Mouse (Mus musculus) spleen, embryonic (tissue): ENCODE data around the gene Wdr60.

ENCODE experiments used
- CTCF ChIA-PET: fragments of 350-600 bp; sonication (Branson Sonifier 250); formaldehyde crosslinking; loops from one replicate; lab custom pipeline; 2022; lab: Charles Lee

The Wdr60 gene

DNA sequence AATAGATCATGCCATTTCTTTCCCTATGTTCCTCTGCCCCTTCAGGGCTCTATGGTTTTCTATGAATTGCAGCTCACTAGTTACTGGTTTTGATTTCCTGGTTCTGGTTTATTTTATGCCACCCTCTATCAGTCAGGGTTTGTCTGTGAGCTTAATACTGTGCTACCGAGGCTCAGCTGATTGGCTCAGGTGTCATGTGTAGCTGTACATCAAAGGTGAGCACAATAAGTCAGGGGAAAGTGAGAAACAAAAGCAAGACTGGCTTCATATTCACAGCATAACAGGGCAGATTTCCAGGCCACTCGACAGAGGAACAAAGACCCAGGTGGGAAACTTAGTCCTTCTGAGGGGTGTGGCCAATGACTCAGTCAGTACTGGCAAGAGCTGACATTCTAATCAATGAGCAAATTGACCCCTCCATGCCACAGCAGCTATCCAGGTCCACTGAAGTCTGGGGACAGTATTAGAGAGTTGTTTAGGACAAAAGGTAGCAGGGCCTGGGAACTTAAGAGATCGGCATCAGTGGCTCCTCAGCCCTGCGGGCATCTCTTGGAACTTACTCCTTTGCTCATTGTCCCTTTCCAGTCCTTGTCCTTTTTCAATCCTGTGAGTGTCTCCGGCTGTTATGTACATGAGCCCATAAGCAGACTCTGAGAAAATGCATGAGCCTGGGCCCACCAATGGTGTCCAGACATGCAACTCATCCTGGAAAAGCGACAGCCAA, 79.4 kb downstream of the Wdr60 start:
- CTCF ChIA-PET, result no interaction called here

DNA sequence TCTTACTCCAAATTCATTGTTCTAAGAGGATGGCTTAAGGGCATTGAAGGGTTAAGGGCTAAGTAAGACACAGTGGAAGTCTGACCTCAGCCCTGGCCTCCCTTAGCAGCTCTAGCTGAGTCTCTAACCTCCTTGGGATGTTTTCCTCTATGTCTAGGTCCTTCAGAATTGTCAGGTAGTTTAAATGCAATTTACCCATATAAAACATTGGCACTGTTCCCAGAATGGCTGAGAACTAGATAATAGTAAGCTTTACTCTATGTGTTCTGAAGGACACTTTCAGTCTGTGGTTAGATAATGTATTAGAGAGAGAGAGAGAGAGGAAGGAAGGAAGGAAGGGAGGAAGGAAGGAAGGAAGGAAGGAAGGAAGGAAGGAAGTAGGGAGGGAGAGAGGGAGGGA, 80.4 kb downstream of the Wdr60 start:
- CTCF ChIA-PET, result interaction anchor here (0.7 kb wide), 1 partner anchor 32 kb away, joined by 4 read pairs; no protein-coding TSS in a partner anchor

GRCm38 (mm10) chr12:116181436-116182050, 81.3 kb downstream of the Wdr60 start:
- CTCF ChIA-PET, result interaction anchor here (0.5 to 0.7 kb wide), 2 partner anchors 33 to 38 kb away, joined by 4 to 20 read pairs; no protein-coding TSS in a partner anchor

DNA sequence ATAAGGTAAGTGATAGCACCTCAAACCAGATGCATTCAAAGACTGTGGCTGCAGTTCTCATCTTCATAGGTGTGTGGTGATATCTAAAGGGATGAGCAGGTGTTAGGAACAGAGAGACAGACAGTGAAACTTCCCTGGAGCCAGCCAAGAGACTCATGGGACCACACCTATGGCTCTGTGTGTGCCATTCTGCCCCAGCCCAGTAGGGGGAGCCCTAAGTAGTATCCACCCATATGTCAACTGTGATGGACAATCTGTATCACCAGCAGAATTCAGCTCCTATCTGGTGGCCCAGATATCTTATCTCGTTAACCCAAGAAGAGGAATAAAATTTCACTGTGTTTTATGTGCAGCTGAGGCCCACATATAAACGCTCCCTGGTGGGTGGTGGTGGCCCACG, 85.9 kb downstream of the Wdr60 start:
- CTCF ChIA-PET, result no interaction called here

GRCm38 (mm10) chr12:116169666-116170065, 93.2 kb downstream of the Wdr60 start:
- CTCF ChIA-PET, result no interaction called here

DNA sequence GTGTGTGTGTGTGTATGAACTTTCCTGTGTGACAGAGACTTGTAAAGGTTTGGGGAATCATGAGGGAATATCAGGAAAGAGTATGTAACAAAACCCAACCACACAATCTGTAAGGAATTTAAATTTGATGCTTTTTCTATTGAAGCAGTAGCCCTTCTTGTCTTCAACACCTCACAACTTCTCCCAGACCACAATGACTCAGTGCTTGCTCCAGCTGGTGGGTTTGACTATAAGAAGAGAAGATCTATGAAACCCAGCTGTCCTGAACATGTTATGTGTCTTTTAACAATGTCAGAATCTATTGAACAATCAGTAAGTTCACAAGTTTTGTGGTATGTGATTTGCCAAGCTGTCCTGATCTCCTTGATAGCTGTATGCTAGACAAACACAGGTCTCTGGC, 97.5 kb downstream of the Wdr60 start:
- CTCF ChIA-PET, result no interaction called here

GRCm38 (mm10) chr12:116159695-116160094, 103.1 kb downstream of the Wdr60 start:
- CTCF ChIA-PET, result no interaction called here

GRCm38 (mm10) chr12:116159223-116159622, 103.6 kb downstream of the Wdr60 start:
- CTCF ChIA-PET, result no interaction called here

DNA sequence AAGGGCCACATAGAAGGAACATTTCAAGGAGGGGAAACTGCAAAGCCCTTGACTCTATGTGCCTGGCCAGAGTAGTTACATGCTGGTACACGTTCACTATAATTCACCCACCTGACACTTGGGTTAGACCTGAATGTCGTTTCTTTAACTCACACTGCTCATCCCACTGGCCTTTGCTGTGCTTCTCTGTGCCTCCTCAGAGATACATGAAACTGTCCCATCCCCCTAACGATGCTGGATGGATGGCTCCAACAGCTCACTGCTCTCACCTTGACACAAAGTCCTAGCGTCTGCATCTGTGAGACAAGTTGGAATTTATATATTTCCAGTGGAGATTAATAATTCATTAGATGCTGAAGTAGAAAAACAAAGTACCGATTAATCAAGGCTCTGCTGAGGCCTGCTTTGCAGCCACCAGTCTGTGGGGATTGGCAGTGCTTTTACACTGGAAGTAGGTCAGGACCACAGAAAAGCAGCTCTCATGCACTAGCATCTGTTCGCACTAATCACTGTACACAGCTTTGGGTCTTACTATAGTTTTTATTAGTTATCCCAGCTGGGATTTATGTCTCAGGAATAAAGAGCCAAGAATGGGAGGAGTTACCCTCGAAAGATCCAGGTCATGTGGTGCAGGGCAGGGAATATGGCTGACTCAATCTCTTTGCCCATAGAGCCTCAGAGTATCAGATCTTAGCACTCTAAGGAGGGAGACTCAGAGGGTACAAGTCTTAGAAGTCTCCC, 105.9 kb downstream of the Wdr60 start:
- CTCF ChIA-PET, result no interaction called here
